Mouse (Mus musculus): ENCODE measurements around the gene Nmt1. TPM values are rescaled to one million over a fixed set of nuclear protein-coding genes. Genes with fewer than 3 reads are reported as not detected.

Nmt1 gene
- polyA plus RNA-seq, 1 experiment from 2014 or later = 44.8 TPM

GRCm38 (mm10) chr11:103051249-103051691 is 23.3 kb downstream of the Nmt1 start:
- WGBS = 86% methylated on average over 8 of the region's 8 CpGs
- ATAC-seq (ENCODE audit: low FRiP score, low read depth) = no peak
- Histone ChIP-seq H3K36me3 (peaks cover 68% of the 10 kb centered on the region), H3K9me3 (no peaks in the 10 kb centered on the region), H3K4me2 (replicated peaks) (no peak overlapping the region), H3K27me3 (no peaks in the 10 kb centered on the region), H3K4me1 (no peaks in the 10 kb centered on the region), H3K27ac (replicated peaks) (no peak overlapping the region), H3K4me3 (no peak overlapping the region), H3K9ac (replicated peaks) (no peak overlapping the region)

GRCm38 (mm10) chr11:103052078-103052477 is 24.1 kb downstream of the Nmt1 start:
- no peak overlapping the region for H3K27ac ChIP-seq (replicated peaks)
- WGBS = 92% methylated on average over 6 of the region's 6 CpGs
- H3K36me3 ChIP-seq = peaks cover 69% of the 10 kb centered on the region
- H3K9ac ChIP-seq (replicated peaks) = no peak overlapping the region
- no peaks in the 10 kb centered on the region for H3K27me3 ChIP-seq
- no peak overlapping the region for H3K4me2 ChIP-seq (replicated peaks)
- H3K9me3 ChIP-seq = no peaks in the 10 kb centered on the region
- H3K4me3 ChIP-seq = no peak overlapping the region
- no peaks in the 10 kb centered on the region for H3K4me1 ChIP-seq
- ATAC-seq (ENCODE audit: low FRiP score, low read depth) = no peak

DNA sequence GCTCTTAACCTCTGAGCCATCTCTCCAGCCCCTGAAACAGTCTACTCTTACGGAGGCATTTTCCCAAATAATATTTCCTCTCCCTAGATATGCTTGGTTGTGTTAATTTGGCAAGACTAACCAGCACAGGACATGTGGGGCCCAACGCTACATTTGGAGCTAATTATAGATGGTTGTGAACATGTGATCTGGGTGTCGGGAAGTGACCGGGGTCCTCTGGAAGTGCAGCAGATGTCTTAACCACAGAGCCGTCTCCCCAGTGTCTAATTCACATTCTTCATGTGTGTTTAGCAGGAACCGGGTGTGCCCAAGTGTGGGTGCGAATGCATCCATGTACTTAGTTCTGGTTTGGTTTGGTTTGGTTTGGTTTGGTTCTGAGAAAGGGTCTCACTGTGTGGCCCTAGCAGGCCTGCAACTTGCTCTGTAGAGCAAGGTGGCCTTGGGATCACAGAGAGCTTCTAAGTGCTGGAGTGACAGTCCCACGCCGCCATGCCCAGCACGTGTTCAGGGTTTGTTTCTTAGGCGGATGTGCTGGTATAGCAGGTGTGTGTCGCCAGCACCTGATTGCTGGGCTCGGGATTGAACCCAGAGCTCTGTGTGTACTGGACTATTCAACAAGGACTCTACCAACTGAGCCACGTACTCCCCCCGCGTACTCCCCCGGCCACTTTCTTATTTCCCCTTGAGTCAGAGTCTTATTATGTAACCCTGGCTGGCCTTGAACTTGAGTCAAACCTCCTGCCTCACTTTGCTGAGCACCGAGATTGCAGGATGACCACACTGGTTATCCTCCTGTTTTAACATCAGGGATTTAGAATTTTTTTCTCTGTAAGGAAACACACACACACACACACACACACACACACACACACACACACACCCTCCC is 25.4 kb downstream of the Nmt1 start:
- H3K9ac ChIP-seq (replicated peaks) = no peak overlapping the region
- no peak overlapping the region for H3K4me3 ChIP-seq
- peaks cover 76% of the 10 kb centered on the region for H3K36me3 ChIP-seq
- H3K4me1 ChIP-seq = no peaks in the 10 kb centered on the region
- no peak overlapping the region for H3K27ac ChIP-seq (replicated peaks)
- ATAC-seq (ENCODE audit: low FRiP score, low read depth) = no peak
- H3K9me3 ChIP-seq = no peaks in the 10 kb centered on the region
- 93% methylated on average over 18 of the region's 18 CpGs for WGBS
- no peak overlapping the region for H3K4me2 ChIP-seq (replicated peaks)
- no peaks in the 10 kb centered on the region for H3K27me3 ChIP-seq

DNA sequence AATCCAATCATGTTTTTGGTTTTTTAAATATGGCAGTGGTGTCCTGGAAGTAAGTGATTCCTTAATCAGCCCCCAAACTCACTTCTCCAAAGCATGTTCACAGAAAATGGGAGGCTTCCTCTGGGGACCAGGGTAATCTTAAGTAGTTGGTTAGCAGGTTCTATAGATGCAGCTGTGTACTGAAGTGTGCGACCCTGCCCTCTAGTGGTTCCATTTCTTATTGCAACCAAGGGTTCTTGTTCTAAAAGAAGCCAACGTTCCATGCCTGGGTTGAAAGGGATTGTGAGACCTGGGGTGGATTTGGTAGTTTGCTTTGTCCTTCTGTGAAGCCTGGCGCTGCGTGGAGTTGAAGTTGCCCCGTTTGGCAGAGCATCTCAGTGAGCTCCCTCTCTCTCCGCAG is 26.8 kb downstream of the Nmt1 start:
- Histone ChIP-seq H3K9me3 (no peaks in the 10 kb centered on the region), H3K4me1 (no peaks in the 10 kb centered on the region), H3K36me3 (peaks cover 85% of the 10 kb centered on the region), H3K27me3 (no peaks in the 10 kb centered on the region), H3K27ac (replicated peaks) (no peak overlapping the region), H3K9ac (replicated peaks) (no peak overlapping the region), H3K4me2 (replicated peaks) (no peak overlapping the region), H3K4me3 (no peak overlapping the region)
- WGBS = 47% methylated on average over 6 of the region's 6 CpGs
- ATAC-seq (ENCODE audit: low FRiP score, low read depth) = no peak

DNA sequence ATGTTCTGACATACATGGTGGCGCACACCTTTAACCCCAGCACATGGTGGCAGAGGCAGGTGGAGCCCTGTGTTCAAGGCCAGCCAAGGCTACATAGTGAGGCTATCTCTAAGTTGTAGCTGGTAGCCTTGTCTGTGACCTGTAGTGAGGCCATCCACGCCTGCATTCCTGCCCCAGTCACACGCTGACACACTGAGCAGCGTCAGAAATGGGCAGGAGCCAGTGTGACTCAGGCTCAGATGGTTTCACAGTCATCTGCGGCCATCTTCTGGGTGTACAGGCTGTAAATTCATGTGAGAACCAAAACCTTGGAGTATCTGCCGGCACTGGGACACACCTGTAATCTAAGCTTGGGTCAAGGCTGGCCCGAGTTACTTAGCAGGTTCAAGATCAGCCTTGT is 28.6 kb downstream of the Nmt1 start:
- no peak overlapping the region for H3K4me2 ChIP-seq (replicated peaks)
- ATAC-seq (ENCODE audit: low FRiP score, low read depth) = no peak
- peaks cover 87% of the 10 kb centered on the region for H3K36me3 ChIP-seq
- no peaks in the 10 kb centered on the region for H3K9me3 ChIP-seq
- no peak overlapping the region for H3K9ac ChIP-seq (replicated peaks)
- H3K27ac ChIP-seq (replicated peaks) = no peak overlapping the region
- H3K4me1 ChIP-seq = no peaks in the 10 kb centered on the region
- 98% methylated on average over 7 of the region's 7 CpGs for WGBS
- no peaks in the 10 kb centered on the region for H3K27me3 ChIP-seq
- H3K4me3 ChIP-seq = no peak overlapping the region

- WGBS = 72% methylated on average over 3 of the region's 3 CpGs
- Histone ChIP-seq H3K4me1 (no peaks in the 10 kb centered on the region), H3K36me3 (peaks cover 85% of the 10 kb centered on the region)
Measured at GRCm38 (mm10) chr11:103058499-103059085, 30.6 kb downstream of the Nmt1 start.

DNA sequence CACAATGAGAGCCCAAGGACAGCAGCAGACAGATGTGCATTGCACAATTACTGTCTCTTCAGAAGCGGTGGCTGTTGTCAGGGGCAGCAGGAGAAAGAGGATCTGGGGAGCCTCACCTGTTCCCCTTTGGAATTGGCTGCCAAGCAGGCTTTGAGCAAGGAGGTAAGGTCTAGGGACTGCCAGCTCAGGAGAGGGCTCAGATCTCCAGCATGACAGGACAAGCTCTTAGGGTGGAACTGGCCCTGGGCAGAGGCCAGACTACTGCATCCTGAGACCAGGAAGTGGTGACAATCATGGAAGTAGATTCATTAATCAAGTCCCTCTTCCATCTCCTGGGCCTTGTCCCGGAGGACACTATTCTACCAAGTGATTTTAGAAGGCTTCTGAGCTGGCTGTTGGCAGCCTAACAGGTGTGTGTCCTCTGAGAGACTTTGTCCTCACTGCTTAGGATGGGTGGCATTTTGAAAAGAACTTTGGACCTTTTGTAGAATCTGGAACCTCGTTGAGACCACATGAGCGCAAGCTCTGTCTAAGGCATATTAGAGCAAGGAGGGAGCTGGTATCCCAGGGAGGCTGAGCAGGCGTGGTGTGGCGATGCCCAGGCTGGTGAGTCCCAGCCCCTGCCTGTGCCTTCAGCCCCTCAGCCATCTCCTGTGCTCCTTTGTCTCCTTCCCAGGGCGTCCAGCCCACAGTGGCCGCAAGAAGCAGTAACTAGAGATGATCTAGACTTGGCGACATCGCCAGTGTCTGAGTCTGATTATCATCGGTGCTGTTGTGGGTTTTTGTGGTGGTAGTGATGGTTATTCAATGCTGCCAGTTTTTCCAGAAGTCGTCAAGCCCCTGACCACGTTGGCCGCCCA is 38.4 kb downstream of the Nmt1 start:
- peaks cover 90% of the 10 kb centered on the region for H3K36me3 ChIP-seq
- H3K9ac ChIP-seq (replicated peaks) = no peak overlapping the region
- no peak overlapping the region for H3K27ac ChIP-seq (replicated peaks)
- no peak for ATAC-seq (ENCODE audit: low FRiP score, low read depth)
- 96% methylated on average over 14 of the region's 14 CpGs for WGBS
- no peaks in the 10 kb centered on the region for H3K27me3 ChIP-seq
- H3K9me3 ChIP-seq = no peaks in the 10 kb centered on the region
- no peak overlapping the region for H3K4me2 ChIP-seq (replicated peaks)
- H3K4me3 ChIP-seq = no peak overlapping the region
- no peaks in the 10 kb centered on the region for H3K4me1 ChIP-seq

More at GRCm38 (mm10) chr11:103058499-103059085, 30.6 kb downstream of the Nmt1 start:
- Histone ChIP-seq H3K4me2 (replicated peaks) (no peak overlapping the region), H3K27me3 (no peaks in the 10 kb centered on the region), H3K4me3 (no peak overlapping the region), H3K9me3 (no peaks in the 10 kb centered on the region), H3K27ac (replicated peaks) (no peak overlapping the region), H3K9ac (replicated peaks) (no peak overlapping the region)
- no peak for ATAC-seq (ENCODE audit: low FRiP score, low read depth)

DNA sequence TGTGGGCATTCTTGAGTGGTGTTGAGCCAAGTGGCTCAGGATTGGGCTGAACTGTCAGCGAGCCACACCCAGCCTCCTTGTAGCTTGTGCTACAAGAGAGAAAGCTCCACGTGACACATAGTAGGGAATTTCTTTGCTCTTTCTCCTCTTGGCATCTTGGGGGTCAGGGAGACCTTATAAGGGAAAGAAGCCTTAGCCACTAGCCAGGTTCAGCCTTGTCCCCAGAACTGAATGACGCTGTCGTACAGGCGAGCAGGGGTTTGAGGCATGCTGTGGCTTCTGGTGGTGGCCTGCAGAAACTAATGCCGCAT is 39.0 kb downstream of the Nmt1 start:
- H3K27ac ChIP-seq (replicated peaks) = no peak overlapping the region
- no peaks in the 10 kb centered on the region for H3K27me3 ChIP-seq
- peaks cover 84% of the 10 kb centered on the region for H3K36me3 ChIP-seq
- H3K9ac ChIP-seq (replicated peaks) = no peak overlapping the region
- H3K4me2 ChIP-seq (replicated peaks) = no peak overlapping the region
- no peak overlapping the region for H3K4me3 ChIP-seq
- 93% methylated on average over 6 of the region's 6 CpGs for WGBS
- no peak for ATAC-seq (ENCODE audit: low FRiP score, low read depth)
- no peaks in the 10 kb centered on the region for H3K4me1 ChIP-seq
- no peaks in the 10 kb centered on the region for H3K9me3 ChIP-seq

GRCm38 (mm10) chr11:103067457-103068001 is 39.5 kb downstream of the Nmt1 start:
- H3K4me2 ChIP-seq (replicated peaks) = no peak overlapping the region
- H3K4me1 ChIP-seq = no peaks in the 10 kb centered on the region
- WGBS = 86% methylated on average over 8 of the region's 8 CpGs
- H3K36me3 ChIP-seq = peaks cover 80% of the 10 kb centered on the region
- H3K27ac ChIP-seq (replicated peaks) = no peak overlapping the region
- H3K9ac ChIP-seq (replicated peaks) = no peak overlapping the region
- H3K4me3 ChIP-seq = no peak overlapping the region
- no peaks in the 10 kb centered on the region for H3K27me3 ChIP-seq
- no peak for ATAC-seq (ENCODE audit: low FRiP score, low read depth)
- no peaks in the 10 kb centered on the region for H3K9me3 ChIP-seq

DNA sequence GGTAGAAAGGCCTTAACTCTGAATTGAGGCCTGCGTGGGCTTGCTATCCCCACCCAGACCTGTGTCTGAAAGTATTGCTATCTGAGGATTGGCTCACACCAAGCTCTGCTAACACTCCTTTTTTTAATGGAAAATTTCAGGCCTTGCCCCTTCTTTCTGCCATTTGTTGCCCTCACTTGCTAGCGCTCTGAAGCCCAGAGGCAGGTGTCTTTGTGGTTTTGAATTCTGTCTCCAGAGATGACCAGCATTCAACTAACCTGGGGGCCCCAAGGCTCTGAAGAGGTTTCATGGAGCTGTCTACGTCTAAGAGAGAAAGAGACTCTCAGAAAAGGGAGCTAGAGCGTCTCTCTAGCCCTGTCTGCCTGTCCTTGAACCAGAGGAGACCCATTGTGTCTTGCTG is 40.3 kb downstream of the Nmt1 start:
- Histone ChIP-seq H3K4me2 (replicated peaks) (no peak overlapping the region), H3K27ac (replicated peaks) (no peak overlapping the region), H3K4me1 (no peaks in the 10 kb centered on the region), H3K27me3 (no peaks in the 10 kb centered on the region), H3K4me3 (no peak overlapping the region), H3K9me3 (no peaks in the 10 kb centered on the region), H3K36me3 (peaks cover 74% of the 10 kb centered on the region), H3K9ac (replicated peaks) (no peak overlapping the region)
- 98% methylated on average over 4 of the region's 4 CpGs for WGBS
- no peak for ATAC-seq (ENCODE audit: low FRiP score, low read depth)

DNA sequence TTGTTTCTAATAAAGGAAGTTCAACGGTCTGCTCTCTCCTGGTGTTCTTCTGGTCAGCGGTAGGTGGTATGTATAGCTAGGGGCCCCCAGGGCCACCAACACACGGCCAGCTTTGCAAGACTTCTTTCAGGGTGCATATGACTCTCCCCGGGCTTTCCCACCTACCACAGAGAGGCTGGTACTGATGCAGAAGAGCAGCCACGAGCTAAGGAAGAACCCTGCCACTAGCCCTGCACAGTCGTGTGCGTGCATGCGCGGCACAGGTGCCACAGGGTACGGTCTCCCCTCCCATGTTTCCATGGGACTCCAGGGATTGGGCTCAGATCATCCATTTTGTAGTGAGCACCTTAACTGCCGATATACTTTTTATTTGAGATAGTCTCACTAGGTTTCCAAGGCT is 40.9 kb downstream of the Nmt1 start:
- 93% methylated on average over 11 of the region's 11 CpGs for WGBS
- no peaks in the 10 kb centered on the region for H3K27me3 ChIP-seq
- peaks cover 68% of the 10 kb centered on the region for H3K36me3 ChIP-seq
- no peak overlapping the region for H3K9ac ChIP-seq (replicated peaks)
- H3K4me3 ChIP-seq = no peak overlapping the region
- H3K9me3 ChIP-seq = no peaks in the 10 kb centered on the region
- no peak for ATAC-seq (ENCODE audit: low FRiP score, low read depth)
- no peak overlapping the region for H3K4me2 ChIP-seq (replicated peaks)
- H3K4me1 ChIP-seq = no peaks in the 10 kb centered on the region
- no peak overlapping the region for H3K27ac ChIP-seq (replicated peaks)

DNA sequence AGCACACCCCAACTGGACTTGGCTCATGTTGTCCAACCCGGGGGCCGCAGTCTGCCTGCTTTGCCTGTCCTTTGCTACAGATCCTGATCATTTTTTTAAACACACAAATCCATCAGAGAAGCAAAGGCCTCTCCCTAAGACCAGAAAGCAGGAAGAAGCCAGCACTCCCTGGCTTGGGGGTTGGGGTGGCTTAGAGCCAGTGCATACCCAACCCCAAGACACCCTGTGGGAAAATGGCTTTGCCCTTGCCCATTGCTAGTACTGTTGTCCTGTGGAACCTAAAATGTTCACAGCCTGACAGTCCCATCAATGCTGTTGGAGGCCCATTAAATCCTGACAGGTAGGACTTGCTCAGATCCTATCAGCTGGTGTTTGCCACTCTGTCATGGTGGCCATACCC is 41.7 kb downstream of the Nmt1 start:
- H3K36me3 ChIP-seq = peaks cover 60% of the 10 kb centered on the region
- H3K27me3 ChIP-seq = no peaks in the 10 kb centered on the region
- H3K9me3 ChIP-seq = no peaks in the 10 kb centered on the region
- H3K27ac ChIP-seq (replicated peaks) = no peak overlapping the region
- 98% methylated on average over 2 of the region's 2 CpGs for WGBS
- peaks cover 5% of the 10 kb centered on the region; the same call in 1 of the 2 replicates for H3K4me1 ChIP-seq
- H3K9ac ChIP-seq (replicated peaks) = no peak overlapping the region
- no peak for ATAC-seq (ENCODE audit: low FRiP score, low read depth)
- no peak overlapping the region for H3K4me3 ChIP-seq
- H3K4me2 ChIP-seq (replicated peaks) = no peak overlapping the region

Measured in midbrain, embryonic 12.5 days (tissue).